Mouse (Mus musculus): ENCODE measurements around the gene Ankrd52. TPM values are rescaled to one million over a fixed set of nuclear protein-coding genes. Genes with fewer than 3 reads are reported as not detected.

The Ankrd52 gene
- total RNA-seq, 2 experiments from 2014 or later, result 65.1 to 68.9 TPM

Small RNA genes within 50 kb of the gene (microRNA-seq; reads per million reads assigned to microRNA genes)
- gene Gm25361 (0 reads per million in 2 experiments), gene Gm26308 (0 to 0.25 reads per million in 2 experiments), gene Mir6914 (0 to 0.34 reads per million in 2 experiments), gene Mir6915 (6.0 to 7.7 reads per million in 2 experiments), gene Mir8105 (0.74 to 1.3 reads per million in 2 experiments)

Other genes starting within 250 kb of the Ankrd52 start
- gene Rbms2, start 196.8 kb upstream of the Ankrd52 start, total RNA-seq (2021), result 10 to 100 TPM; 11.3 to 13.5 TPM
- 10 to 100 TPM; 29.4 to 32.9 TPM for gene Gls2, start 182.7 kb upstream of the Ankrd52 start, total RNA-seq (2021)
- 10 to 100 TPM; 10.1 to 10.7 TPM for gene Spryd4, start 165.3 kb upstream of the Ankrd52 start, total RNA-seq (2021)
- not detected for gene Mip, start 151.3 kb upstream of the Ankrd52 start, total RNA-seq (2021)
- 1 to 10 TPM; 6.8 to 8.3 TPM for gene Timeless, start 145.1 kb upstream of the Ankrd52 start, total RNA-seq (2021)
- gene Apon, start 123.0 kb upstream of the Ankrd52 start, total RNA-seq (2021), result not detected
- gene Apof, start 108.4 kb upstream of the Ankrd52 start, total RNA-seq (2021), result not detected
- gene Stat2, start 106.6 kb upstream of the Ankrd52 start, total RNA-seq (2021), result 10 to 100 TPM; 27.1 to 29.6 TPM
- under 1 TPM; 0.64 to 0.69 TPM for gene Il23a, start 78.4 kb upstream of the Ankrd52 start, total RNA-seq (2021)
- gene Pan2, start 73.8 kb upstream of the Ankrd52 start, total RNA-seq (2021), result 10 to 100 TPM; 14.3 to 15.4 TPM
- 10 to 100 TPM; 64.7 to 70.5 TPM for gene Cnpy2, start 54.7 kb upstream of the Ankrd52 start, total RNA-seq (2021)
- gene Cs, start 39.4 kb upstream of the Ankrd52 start, total RNA-seq (2021), result 100 to 1,000 TPM; 227 to 229 TPM
- gene Coq10a, start 8.1 kb upstream of the Ankrd52 start, total RNA-seq (2021), result 10 to 100 TPM; 60.4 to 63.8 TPM
- under 1 TPM; 0.30 to 0.32 TPM for gene Slc39a5, start 24.1 kb downstream of the Ankrd52 start, total RNA-seq (2021)
- 10 to 100 TPM; 87.8 to 89.7 TPM for gene Nabp2, start 34.4 kb downstream of the Ankrd52 start, total RNA-seq (2021)
- 10 to 100 TPM; 76.7 to 78.6 TPM for gene Rnf41, start 34.5 kb downstream of the Ankrd52 start, total RNA-seq (2021)
- 100 to 1,000 TPM; 228 to 232 TPM for gene Smarcc2, start 82.1 kb downstream of the Ankrd52 start, total RNA-seq (2021)
- 100 to 1,000 TPM; 616 to 641 TPM for gene Myl6, start 117.0 kb downstream of the Ankrd52 start, total RNA-seq (2021)
- 10 to 100 TPM; 22.9 to 24.0 TPM for gene Myl6b, start 121.6 kb downstream of the Ankrd52 start, total RNA-seq (2021)
- 1 to 10 TPM; 7.9 to 8.0 TPM for gene Esyt1, start 148.8 kb downstream of the Ankrd52 start, total RNA-seq (2021)
- gene Zc3h10, start 170.7 kb downstream of the Ankrd52 start, total RNA-seq (2021), result 10 to 100 TPM; 13.2 to 13.5 TPM
- 1,000 to 10,000 TPM; 1,545 to 1,604 TPM for gene Rpl41, start 172.2 kb downstream of the Ankrd52 start, total RNA-seq (2021)
- gene Pa2g4, start 188.9 kb downstream of the Ankrd52 start, total RNA-seq (2021), result 10 to 100 TPM; 56.7 to 62.7 TPM
- gene Erbb3, start 212.5 kb downstream of the Ankrd52 start, total RNA-seq (2021), result 1 to 10 TPM; 5.8 to 7.6 TPM
- 100 to 1,000 TPM; 235 to 247 TPM for gene Rps26, start 249.6 kb downstream of the Ankrd52 start, total RNA-seq (2021)

Data from left cerebral cortex, postnatal 25 days (tissue).